Mouse (Mus musculus) CH12.LX (cell line): ENCODE results near the gene Cyp2d22.

Experiments used
- CHD2 ChIP-seq: IDR thresholded peaks from 2 replicates; pipeline ENCODE4 v1.6.1; 2011; ENCODE audit warnings: low read length, improper control_type of control experiment
- EP300 ChIP-seq: IDR thresholded peaks from 2 replicates; pipeline ENCODE4 v1.6.1; 2011; ENCODE audit warnings: low read length, improper control_type of control experiment
- GABPA ChIP-seq: IDR thresholded peaks from 2 replicates; pipeline ENCODE4 v1.6.1; 2012; ENCODE audit warnings: low read depth, low read length, improper control_type of control experiment, inconsistent platforms; ENCODE audit not compliant: insufficient replicate concordance
- JUND ChIP-seq: conservative IDR thresholded peaks from 2 replicates; pipeline ENCODE4 v1.6.1; 2011; ENCODE audit warnings: low read depth, low read length, improper control_type of control experiment
- MAFK ChIP-seq: IDR thresholded peaks from 2 replicates; pipeline ENCODE4 v1.6.1; 2011; ENCODE audit warnings: low read length, improper control_type of control experiment; ENCODE audit not compliant: insufficient replicate concordance
- POLR2A ChIP-seq: IDR thresholded peaks from 2 replicates; pipeline ENCODE4 v1.6.1; 2011; ENCODE audit warnings: low read depth, mild to moderate bottlenecking, improper control_type of control experiment, low read length
- POLR2AphosphoS2 ChIP-seq: IDR thresholded peaks from 2 replicates; pipeline ENCODE4 v1.6.1; 2011; ENCODE audit warnings: low read depth, low read length, improper control_type of control experiment
- ZNF384 ChIP-seq: IDR thresholded peaks from 2 replicates; pipeline ENCODE4 v1.6.1; 2012; ENCODE audit warnings: low read depth, low read length, improper control_type of control experiment, inconsistent platforms

DNA sequence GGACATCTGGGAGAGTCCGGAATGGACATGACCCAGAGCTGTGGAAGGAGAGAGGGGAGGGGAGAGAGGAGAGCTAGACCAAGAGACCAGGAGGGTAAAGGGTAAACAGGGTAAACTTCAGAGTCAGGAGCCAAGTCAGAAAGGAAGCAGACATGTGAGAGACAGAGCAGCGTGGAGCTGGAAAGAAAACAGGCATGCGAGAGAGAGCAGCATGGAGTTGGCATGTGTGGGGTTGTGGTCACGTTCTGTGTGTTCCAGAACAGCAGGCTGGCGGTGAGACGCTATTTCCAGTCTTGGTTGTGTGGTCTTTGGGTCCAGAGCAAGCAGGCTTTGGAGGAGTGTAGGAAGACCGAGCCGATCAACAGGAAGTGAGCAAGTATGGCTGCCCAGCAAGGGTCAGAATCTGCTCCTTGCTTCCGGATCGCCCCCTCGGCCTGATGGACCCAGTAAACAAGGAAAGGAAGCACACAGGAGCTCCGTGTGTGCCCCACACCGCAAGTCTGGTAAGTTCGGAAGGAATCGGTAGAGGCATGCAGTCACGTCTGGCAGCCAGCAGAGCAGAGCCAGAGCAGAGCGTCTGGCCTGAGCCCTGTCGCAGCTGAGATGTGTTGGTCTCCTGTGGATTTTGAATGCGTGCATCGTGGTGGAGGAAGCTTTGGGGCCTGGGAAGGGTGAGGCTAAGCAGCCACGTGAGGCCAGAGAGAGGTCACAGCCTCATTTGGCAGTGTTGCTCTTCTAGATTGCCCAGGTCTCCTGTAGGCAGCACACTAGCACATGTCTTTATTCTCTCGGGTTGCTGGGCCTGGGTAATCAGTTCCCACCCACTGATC is 21.4 kb downstream of the Cyp2d22 start:
- TF ChIP-seq POLR2AphosphoS2 (no peak), EP300 (no peak), POLR2A (no peak), GABPA (no peak), CHD2 (no peak), ZNF384 (no peak), JUND (no peak), MAFK (no peak)
